Mouse (Mus musculus) central nervous system, embryonic 11.5 days (tissue): ENCODE measurements around the gene Tgfbr1. TPM values are rescaled to one million over a fixed set of nuclear protein-coding genes. Genes with fewer than 3 reads are reported as not detected.

Experiments used
- polyA plus RNA-seq: library from polyadenylated mRNA; depleted of rRNA; stranded (reverse); fragments of >200 nt; gene quantifications from 2 replicates; pipeline ENCODE4 v1.2.3, GENCODE M21; 2012; rRNA removed

Tgfbr1 gene
- 50.1 and 75.5 TPM in 2 replicates for polyA plus RNA-seq

DNA sequence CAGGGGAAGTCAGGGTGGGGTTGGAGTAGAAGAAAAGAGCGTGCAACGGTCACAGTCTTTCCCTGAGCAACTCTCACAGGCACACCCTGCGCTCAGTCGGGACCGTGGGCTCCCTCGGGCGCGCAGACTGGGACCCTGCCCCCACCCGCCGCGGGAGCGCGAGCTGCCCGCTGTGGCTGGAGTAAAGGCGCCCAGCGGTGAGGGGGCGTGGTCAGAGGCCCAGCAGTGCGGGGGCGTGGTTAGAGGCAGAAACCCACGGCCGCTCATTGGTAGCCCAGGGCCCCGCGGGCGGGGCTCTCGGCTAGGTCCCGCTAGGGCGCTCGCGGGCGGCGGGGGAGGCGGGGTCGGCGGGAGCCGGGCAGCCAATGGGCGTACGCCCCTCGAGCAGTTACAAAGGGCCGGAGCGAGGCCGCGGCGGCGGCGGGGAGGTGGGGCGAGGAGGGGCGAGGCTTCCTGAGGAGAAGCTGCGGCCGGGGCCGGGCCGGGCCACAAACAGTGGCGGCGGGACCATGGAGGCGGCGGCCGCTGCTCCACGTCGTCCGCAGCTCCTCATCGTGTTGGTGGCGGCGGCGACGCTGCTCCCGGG is at the start of gene Tgfbr1:
Tgfbr1 (plus strand) TSS at position 420 of the 586 bp plus-strand sequence.

Other genes with a start within 250 kb of the Tgfbr1 start
- gene Col15a1, start 145.1 kb upstream of the Tgfbr1 start, polyA plus RNA-seq, result 6.2 and 17.9 TPM in 2 replicates
- 43.3 and 58.8 TPM in 2 replicates for gene Alg2, start 121.1 kb downstream of the Tgfbr1 start, polyA plus RNA-seq
- gene Sec61b, start 121.4 kb downstream of the Tgfbr1 start, polyA plus RNA-seq, result 178 and 289 TPM in 2 replicates